Mouse (Mus musculus): ENCODE measurements at regions not wholly inside any gene's neighbourhood (a gene's known extent, or its start where the extent isn't known, plus 50 kb on each side); places are given as distances from the start of the nearest gene placed in this dataset.
A peak's percentile ranks its signal among the peaks of the same experiment; 100 is the strongest.

- no peak for DNase-seq (ENCODE audit: low read depth, low spot score)
Measured at GRCm38 (mm10) chr1:28677700-28678099, 102.4 kb downstream of the Gm597 start.

DNA sequence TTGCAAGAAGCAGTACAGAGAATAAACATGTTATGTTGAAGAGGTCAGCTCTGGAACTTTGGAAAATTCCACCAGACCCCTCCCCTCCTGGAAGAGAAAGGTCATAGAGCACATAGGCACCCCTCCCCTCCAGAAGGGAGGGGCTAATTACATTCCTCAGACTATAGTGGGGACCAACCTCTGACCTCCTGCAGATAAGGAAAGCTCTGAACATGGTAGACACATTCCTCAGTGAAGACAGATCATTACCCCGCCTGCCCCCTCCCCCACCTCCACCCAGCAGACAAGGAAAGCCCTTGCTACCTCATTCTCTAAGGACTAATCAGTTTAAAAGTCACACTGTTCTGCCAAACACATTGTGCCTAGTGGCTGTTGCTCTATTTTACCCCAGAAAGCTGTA, 104.7 kb downstream of the Gm597 start:
- no peak for DNase-seq (ENCODE audit: low read depth, low spot score)

- DNase-seq (ENCODE audit: low read depth, low spot score) = peak; percentile 4
Measured at GRCm38 (mm10) chr1:28640818-28641217, 139.2 kb downstream of the Gm597 start.

DNA sequence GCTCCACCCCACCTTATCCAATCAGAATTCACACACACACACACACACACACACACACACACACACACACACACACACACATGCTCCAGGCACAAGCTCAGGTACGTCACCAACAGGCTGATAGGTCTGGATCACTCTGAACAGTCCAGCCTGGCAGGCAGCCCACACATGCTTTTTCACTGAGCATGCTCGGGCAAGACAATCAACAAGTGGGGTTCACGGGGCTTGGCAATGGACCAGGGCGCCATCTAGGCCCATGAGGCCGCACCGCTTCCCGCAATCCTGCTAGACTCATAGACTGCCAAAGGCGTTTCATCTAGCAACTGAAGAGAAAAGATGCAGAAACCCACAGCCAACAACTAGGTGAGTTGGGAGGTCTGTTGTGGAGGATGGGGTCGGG, 157.3 kb downstream of the Gm597 start:
- no peak for DNase-seq (ENCODE audit: low read depth, low spot score)

DNA sequence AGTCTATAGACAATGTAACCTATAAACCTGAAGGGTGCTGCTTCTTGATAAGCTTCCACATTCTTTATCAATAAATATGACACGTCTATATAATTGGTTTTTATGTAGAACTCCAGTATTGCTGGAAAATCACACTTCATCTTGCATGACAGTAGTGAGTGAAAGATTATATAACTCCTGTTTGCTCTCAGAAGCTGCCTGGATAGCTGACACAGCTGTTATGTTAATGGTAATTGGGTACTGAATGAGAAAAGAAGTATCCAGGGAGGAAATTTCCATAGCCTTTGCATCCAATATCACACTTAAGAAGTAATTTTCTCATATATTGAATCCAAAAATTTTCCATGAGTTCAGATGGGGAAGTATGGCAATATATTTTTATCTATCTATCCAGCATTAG, 177.7 kb downstream of the Gm597 start:
- no peak for DNase-seq (ENCODE audit: low read depth, low spot score)

- no peak for DNase-seq (ENCODE audit: low read depth, low spot score)
Measured at GRCm38 (mm10) chr1:28565383-28566154, 214.5 kb downstream of the Gm597 start.

DNA sequence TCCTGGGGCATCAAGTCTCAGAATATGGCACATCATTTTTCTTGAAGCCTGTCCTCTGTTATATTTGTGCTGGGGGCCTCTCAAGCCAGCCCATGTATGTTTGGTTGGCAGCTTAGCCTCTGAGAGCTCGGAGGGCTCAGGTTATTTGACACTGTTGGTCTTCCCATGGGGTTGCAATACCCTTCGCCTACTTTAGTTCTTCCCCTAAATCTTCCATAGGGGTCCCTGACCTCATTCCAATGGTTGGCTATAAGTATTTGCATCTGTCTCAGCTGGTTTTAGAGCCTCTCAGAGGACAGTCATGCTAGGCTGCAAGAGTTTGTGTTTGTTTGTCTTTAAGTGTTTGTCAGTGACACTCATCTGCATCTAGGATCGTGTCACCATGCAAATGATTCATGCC, 216.2 kb downstream of the Gm597 start:
- no peak for DNase-seq (ENCODE audit: low read depth, low spot score)
